Mouse (Mus musculus): ENCODE measurements around the gene Hps6. TPM values are rescaled to one million over a fixed set of nuclear protein-coding genes. Genes with fewer than 3 reads are reported as not detected.

Hps6 gene
- total RNA-seq, 2 experiments from 2014 or later: 0.55 to 3.8 TPM

GRCm38 (mm10) chr19:46026567-46026966, 23.3 kb downstream of the Hps6 start:
- peak; percentile 58 for ATAC-seq (replicated peaks; ENCODE audit: low FRiP score, low TSS enrichment, poor library complexity, severe bottlenecking)

GRCm38 (mm10) chr19:46028747-46029320, 25.5 kb downstream of the Hps6 start:
- no peak for ATAC-seq (replicated peaks; ENCODE audit: low FRiP score, low TSS enrichment, poor library complexity, severe bottlenecking)

GRCm38 (mm10) chr19:46029652-46030051, 26.3 kb downstream of the Hps6 start:
- ATAC-seq (replicated peaks; ENCODE audit: low FRiP score, low TSS enrichment, poor library complexity, severe bottlenecking): no peak

- no peak for ATAC-seq (replicated peaks; ENCODE audit: low FRiP score, low TSS enrichment, poor library complexity, severe bottlenecking)
These were observed 27.1 kb downstream of the Hps6 start for GRCm38 (mm10) chr19:46030196-46030983.

GRCm38 (mm10) chr19:46031689-46032432, 28.6 kb downstream of the Hps6 start:
- no peak for ATAC-seq (replicated peaks; ENCODE audit: low FRiP score, low TSS enrichment, poor library complexity, severe bottlenecking)

GRCm38 (mm10) chr19:46032731-46033510, 29.6 kb downstream of the Hps6 start:
- ATAC-seq (replicated peaks; ENCODE audit: low FRiP score, low TSS enrichment, poor library complexity, severe bottlenecking): no peak

- no peak for ATAC-seq (replicated peaks; ENCODE audit: low FRiP score, low TSS enrichment, poor library complexity, severe bottlenecking)
These were observed 30.6 kb downstream of the Hps6 start for GRCm38 (mm10) chr19:46033911-46034310.

- ATAC-seq (replicated peaks; ENCODE audit: low FRiP score, low TSS enrichment, poor library complexity, severe bottlenecking): no peak
These were observed 32.7 kb downstream of the Hps6 start for GRCm38 (mm10) chr19:46035971-46036370.

- ATAC-seq (replicated peaks; ENCODE audit: low FRiP score, low TSS enrichment, poor library complexity, severe bottlenecking): 0 out of 2 replicates have a peak, but pooled peaks have one; percentile 29
These were observed 33.4 kb downstream of the Hps6 start for GRCm38 (mm10) chr19:46036477-46037242.

GRCm38 (mm10) chr19:46037243-46037924, 34.1 kb downstream of the Hps6 start:
- ATAC-seq (replicated peaks; ENCODE audit: low FRiP score, low TSS enrichment, poor library complexity, severe bottlenecking): peak; percentile 57

GRCm38 (mm10) chr19:46037925-46038850, 34.9 kb downstream of the Hps6 start:
- ATAC-seq (replicated peaks; ENCODE audit: low FRiP score, low TSS enrichment, poor library complexity, severe bottlenecking): no peak

GRCm38 (mm10) chr19:46038851-46039260, 35.5 kb downstream of the Hps6 start:
- ATAC-seq (replicated peaks; ENCODE audit: low FRiP score, low TSS enrichment, poor library complexity, severe bottlenecking): no peak

- ATAC-seq (replicated peaks; ENCODE audit: low FRiP score, low TSS enrichment, poor library complexity, severe bottlenecking): peak; percentile 63
These were observed 36.2 kb downstream of the Hps6 start for GRCm38 (mm10) chr19:46039478-46039877.

- ATAC-seq (replicated peaks; ENCODE audit: low FRiP score, low TSS enrichment, poor library complexity, severe bottlenecking): no peak
These were observed 37.0 kb downstream of the Hps6 start for GRCm38 (mm10) chr19:46040149-46040902.

GRCm38 (mm10) chr19:46041299-46041932, 38.1 kb downstream of the Hps6 start:
- no peak for ATAC-seq (replicated peaks; ENCODE audit: low FRiP score, low TSS enrichment, poor library complexity, severe bottlenecking)

- ATAC-seq (replicated peaks; ENCODE audit: low FRiP score, low TSS enrichment, poor library complexity, severe bottlenecking): peak; percentile 19
These were observed 38.7 kb downstream of the Hps6 start for GRCm38 (mm10) chr19:46041933-46042475.
